Mouse (Mus musculus) inflammation-experienced regulatory T-cells, adult 16 weeks (primary cell): Measurements from ENCODE around the gene Serpinb2. TPM values are rescaled to one million over a fixed set of nuclear protein-coding genes. Genes with fewer than 3 reads are reported as not detected.

Experiments
- polyA plus RNA-seq: library from polyadenylated mRNA; unstranded; fragments of 100-300 nt; shearing (Covaris generic); gene quantifications from one replicate; pipeline ENCODE4 v1.2.1, GENCODE M21; 2017

Serpinb2 gene
- not detected for polyA plus RNA-seq

DNA sequence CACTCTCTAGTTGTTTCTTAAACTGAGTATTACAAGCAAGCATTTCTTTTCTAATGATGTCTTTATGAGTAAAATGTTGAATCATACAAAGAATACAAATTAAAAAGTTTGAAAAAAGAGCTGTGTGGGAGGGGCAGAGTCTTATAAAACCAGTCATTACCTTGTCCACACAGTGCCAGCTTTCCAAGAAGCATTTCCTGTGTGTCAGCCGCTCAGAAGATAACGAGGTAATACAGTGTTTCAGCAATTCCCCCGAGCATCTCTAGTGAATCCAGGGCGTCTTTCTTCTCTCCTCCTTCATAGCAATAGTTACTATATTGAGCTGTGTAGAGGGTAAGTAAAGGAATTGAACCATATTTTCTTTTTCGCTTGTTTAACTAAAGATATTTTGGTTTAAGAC is at the start of gene Serpinb2:
Serpinb2 (plus strand) TSS at position 172 of the 400 bp plus-strand sequence.

Other genes starting within 250 kb of the Serpinb2 start
- gene Serpinb3b, start 233.1 kb upstream of the Serpinb2 start, polyA plus RNA-seq: not detected
- not detected for gene Serpinb3c, start 233.1 kb upstream of the Serpinb2 start, polyA plus RNA-seq
- not detected for gene Serpinb11, start 150.2 kb upstream of the Serpinb2 start, polyA plus RNA-seq
- not detected for gene Serpinb7, start 111.8 kb upstream of the Serpinb2 start, polyA plus RNA-seq
- gene Serpinb8, start 78.6 kb downstream of the Serpinb2 start, polyA plus RNA-seq: not detected